Mouse (Mus musculus) heart, postnatal 0 days (tissue): ENCODE results near the gene Kcnh2. TPM values are rescaled to one million over a fixed set of nuclear protein-coding genes. Genes with fewer than 3 reads are reported as not detected.

Experiments used
- ATAC-seq: fragments of 200-750 bp; cut with Nextera tagmentation; 2 replicates; pipeline ENCODE4 v1.8.0; 2017; ENCODE audit warnings: low read depth, moderate number of reproducible peaks, moderate library complexity; ENCODE audit not compliant: insufficient read depth
- DNase-seq: peaks from one replicate; pipeline ENCODE4 v3.0.0-alpha.2; 2016; ENCODE audit warnings: low spot score
- H3K27ac ChIP-seq: fragments of 300-500 bp; sonication (generic); 2 replicates; pipeline ENCODE4 v1.5.1; 2014; ENCODE audit warnings: low read depth, mild to moderate bottlenecking
- H3K27me3 ChIP-seq: fragments of 300-500 bp; sonication (generic); 2 replicates; pipeline ENCODE4 v1.6.1; 2014; ENCODE audit warnings: low read length, mixed read lengths; ENCODE audit not compliant: control insufficient read depth, insufficient read depth
- H3K36me3 ChIP-seq: fragments of 300-500 bp; sonication (generic); replicated peaks from 2 replicates; pipeline ENCODE4 v1.6.1; 2014; ENCODE audit warnings: low read length, mixed read lengths; ENCODE audit not compliant: control insufficient read depth, insufficient read depth
- H3K4me1 ChIP-seq: fragments of 300-500 bp; sonication (generic); 2 replicates; pipeline ENCODE4 v1.6.1; 2014; ENCODE audit warnings: antibody characterized with exemption; ENCODE audit not compliant: control insufficient read depth, insufficient read depth
- H3K4me2 ChIP-seq: fragments of 300-500 bp; sonication (generic); 2 replicates; pipeline ENCODE4 v1.6.1; 2014; ENCODE audit warnings: low read depth, mild to moderate bottlenecking, low read length, moderate library complexity
- H3K4me3 ChIP-seq: fragments of 300-500 bp; sonication (generic); 2 replicates; pipeline ENCODE4 v1.5.1; 2014; ENCODE audit warnings: low read depth, low read length
- H3K9ac ChIP-seq: fragments of 300-500 bp; sonication (generic); replicated peaks from 2 replicates; pipeline ENCODE4 v1.6.1; 2014; ENCODE audit warnings: low read depth, low read length, mixed read lengths
- H3K9me3 ChIP-seq: fragments of 300-500 bp; sonication (generic); replicated peaks from 2 replicates; pipeline ENCODE4 v1.6.1; 2016; ENCODE audit warnings: low read length; ENCODE audit not compliant: control insufficient read depth
- CTCF ChIP-seq: IDR thresholded peaks from 2 replicates; pipeline ENCODE4 v1.5.1; 2016; ENCODE audit warnings: antibody characterized with exemption, control low read depth, low read depth
- EP300 ChIP-seq: IDR thresholded peaks from 2 replicates; pipeline ENCODE4 v1.6.1; 2016; ENCODE audit warnings: antibody characterized with exemption, low read depth
- WGBS: fragments of 180-500 bp; shearing (Covaris S2); extraction: QIAGEN DNeasy Blood & Tissue Kit; methylation state at CpG from one replicate; pipeline ENCODE4 v1.1.7; 2014; 5-methylcytosine and 5-hydroxymethylcytosine counted together
- polyA plus RNA-seq: library from polyadenylated mRNA; unstranded; fragments of >200 nt; fragmentation: Nextera tagmentation; extraction: Ambion mirVana; gene quantifications from 2 replicates; pipeline ENCODE4 v1.2.1, GENCODE M21; 2015
- total RNA-seq: library from RNA; depleted of rRNA; stranded (reverse); fragments of >200 nt; gene quantifications from 2 replicates; pipeline ENCODE4 v1.2.3, GENCODE M21; 2014; ENCODE audit warnings: low replicate concordance

Gene Kcnh2
- total and polyA plus RNA-seq, 2 experiments from 2014 or later: 32.1 to 86.1 TPM

GRCm38 (mm10) chr5:24393392-24393997, 42.1 kb upstream of the Kcnh2 start, which contains the start of gene Abcb8:
Gene Abcb8 (plus strand): TSS chr5:24393663.
- H3K4me2 ChIP-seq: peak within 1 kb of the TSS; percentile 62
- TF ChIP-seq CTCF (peak; percentile 85), EP300 (no peak)
- H3K4me3 ChIP-seq: peak within 1 kb of the TSS; percentile 71
- no peaks in the 10 kb centered on the region for H3K9me3 ChIP-seq
- no peaks in the 10 kb centered on the region for H3K27me3 ChIP-seq
- DNase-seq (peak; percentile 83), ATAC-seq (peak; percentile 5; the same call in 1 of the 2 replicates)
- peak within 1 kb of the TSS; percentile 92 for H3K27ac ChIP-seq
- 27% methylated on average over 7 of the region's 7 CpGs for WGBS
- H3K36me3 ChIP-seq: peaks cover 4% of the 10 kb centered on the region; the same call in 1 of the 2 replicates
- peaks cover 11% of the 10 kb centered on the region for H3K4me1 ChIP-seq
- H3K9ac ChIP-seq: peak within 1 kb of the TSS; percentile 56; the same call in 1 of the 2 replicates

- Histone ChIP-seq H3K27me3 (no peaks in the 10 kb centered on the region), H3K4me3 (no peak overlapping the region), H3K4me1 (peaks cover 19% of the 10 kb centered on the region), H3K9me3 (no peaks in the 10 kb centered on the region), H3K27ac (peak overlapping the region; percentile 92; the same call in 1 of the 2 replicates), H3K36me3 (peaks cover 4% of the 10 kb centered on the region; the same call in 1 of the 2 replicates), H3K9ac (no peak overlapping the region), H3K4me2 (no peak overlapping the region)
- no peak for DNase-seq
- no peak for ATAC-seq
- no peak for TF ChIP-seq EP300
- no peak for TF ChIP-seq CTCF
- WGBS: 68% methylated on average over 7 of the region's 7 CpGs
Observed at GRCm38 (mm10) chr5:24392724-24393123, 41.3 kb upstream of the Kcnh2 start.

DNA sequence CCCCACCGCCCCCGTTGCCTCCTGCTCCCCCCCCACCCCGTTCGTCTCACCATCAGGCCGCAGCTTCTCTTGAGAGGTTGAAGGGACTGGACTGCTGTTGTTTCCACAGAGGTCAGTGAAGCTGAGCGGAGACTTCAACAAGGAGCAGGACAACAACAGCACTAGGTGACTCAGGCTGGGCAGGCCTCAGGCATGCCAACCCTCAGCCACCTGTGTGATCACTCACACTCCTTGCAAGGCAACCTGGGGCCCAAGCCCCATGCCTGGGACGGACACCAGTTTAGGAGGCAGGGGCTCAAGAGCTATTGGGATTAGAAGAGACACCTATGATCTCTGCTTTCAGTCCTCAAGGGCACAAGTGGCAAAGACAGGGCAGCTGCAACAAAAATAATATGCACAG, 40.5 kb upstream of the Kcnh2 start, which contains the start of gene Atg9b:
TSS of gene Atg9b (minus strand) at position 280 of the 400 bp plus-strand sequence.
- Histone ChIP-seq H3K4me3 (no peak within 1 kb of the TSS), H3K4me2 (no peak within 1 kb of the TSS), H3K4me1 (peaks cover 26% of the 10 kb centered on the region), H3K27me3 (no peaks in the 10 kb centered on the region), H3K9ac (no peak within 1 kb of the TSS), H3K36me3 (peaks cover 4% of the 10 kb centered on the region; the same call in 1 of the 2 replicates), H3K9me3 (no peaks in the 10 kb centered on the region), H3K27ac (peak within 1 kb of the TSS; percentile 92; the same call in 1 of the 2 replicates)
- TF ChIP-seq CTCF: no peak
- no peak for TF ChIP-seq EP300
- WGBS: 91% methylated on average over 7 of the region's 7 CpGs
- no peak for ATAC-seq
- DNase-seq: no peak

DNA sequence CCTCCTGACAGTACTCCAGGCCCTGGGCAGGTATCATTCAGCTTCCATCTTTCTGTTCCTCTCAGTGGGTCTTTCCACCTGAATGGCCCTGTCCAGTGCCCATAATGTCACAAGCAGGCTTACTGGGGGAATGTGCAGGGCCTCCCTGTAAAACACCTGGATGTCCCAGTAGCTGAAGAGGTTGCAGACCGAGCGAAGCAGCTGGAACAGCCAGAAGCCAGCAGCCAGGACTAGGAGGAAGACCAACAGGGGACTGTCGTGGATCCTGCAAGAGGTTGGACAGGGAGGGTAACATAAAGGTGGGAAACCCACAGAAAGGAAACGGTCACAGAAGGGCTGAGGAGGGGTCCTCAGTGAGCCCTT, 38.2 kb upstream of the Kcnh2 start:
- peaks cover 34% of the 10 kb centered on the region for H3K4me1 ChIP-seq
- no peak overlapping the region for H3K27ac ChIP-seq
- no peaks in the 10 kb centered on the region for H3K9me3 ChIP-seq
- WGBS: 91% methylated on average over 4 of the region's 4 CpGs
- H3K27me3 ChIP-seq: 0 out of 2 replicates have a peak, but pooled peaks cover 6% of the 10 kb centered on the region
- H3K4me3 ChIP-seq: no peak overlapping the region
- H3K36me3 ChIP-seq: no peaks in the 10 kb centered on the region
- H3K4me2 ChIP-seq: no peak overlapping the region
- H3K9ac ChIP-seq: no peak overlapping the region
- TF ChIP-seq EP300 (no peak), CTCF (no peak)
- ATAC-seq: no peak
- DNase-seq: no peak

DNA sequence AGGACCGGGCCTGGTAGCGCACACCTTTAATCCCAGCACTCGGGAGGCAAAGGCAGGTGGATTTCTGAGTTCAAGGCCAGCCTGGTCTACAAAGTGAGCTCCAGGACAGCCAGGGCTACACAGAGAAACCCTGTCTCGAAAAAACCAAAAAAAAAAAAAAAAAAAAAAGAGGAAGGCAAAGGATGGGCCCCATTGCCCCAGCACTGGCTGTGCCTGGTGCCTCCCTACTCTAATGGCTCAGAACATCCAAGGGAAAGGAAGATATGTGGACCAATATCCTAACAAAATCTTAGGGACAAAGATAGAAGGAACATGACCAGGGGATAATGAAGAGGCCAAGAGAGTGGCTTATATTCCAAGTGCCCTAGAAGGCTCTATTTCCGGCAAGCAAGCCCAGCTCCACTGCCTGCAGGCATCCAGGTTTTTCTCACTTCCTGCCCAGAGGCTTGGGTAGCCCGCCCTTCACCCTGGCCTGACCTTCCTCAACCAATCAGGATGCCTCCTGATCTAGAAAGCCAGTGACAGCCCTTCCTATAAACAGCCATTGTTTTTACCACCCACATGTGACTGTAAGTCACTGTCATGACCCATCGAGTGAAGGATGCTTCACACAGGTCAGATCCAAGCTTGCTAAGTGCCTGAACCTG, 37.7 kb upstream of the Kcnh2 start:
- H3K27ac ChIP-seq: no peak overlapping the region
- no peak for TF ChIP-seq EP300
- no peak for TF ChIP-seq CTCF
- H3K9me3 ChIP-seq: no peaks in the 10 kb centered on the region
- DNase-seq (peak; percentile 51), ATAC-seq (no peak)
- WGBS: 55% methylated on average over 6 of the region's 7 CpGs
- H3K4me1 ChIP-seq: peaks cover 36% of the 10 kb centered on the region
- no peaks in the 10 kb centered on the region for H3K36me3 ChIP-seq
- H3K9ac ChIP-seq: no peak overlapping the region
- H3K4me3 ChIP-seq: no peak overlapping the region
- H3K27me3 ChIP-seq: 0 out of 2 replicates have a peak, but pooled peaks cover 6% of the 10 kb centered on the region
- no peak overlapping the region for H3K4me2 ChIP-seq
